Comparison of ENCODE assay signal across 15 mouse cellular contexts in the genomic region with DNA sequence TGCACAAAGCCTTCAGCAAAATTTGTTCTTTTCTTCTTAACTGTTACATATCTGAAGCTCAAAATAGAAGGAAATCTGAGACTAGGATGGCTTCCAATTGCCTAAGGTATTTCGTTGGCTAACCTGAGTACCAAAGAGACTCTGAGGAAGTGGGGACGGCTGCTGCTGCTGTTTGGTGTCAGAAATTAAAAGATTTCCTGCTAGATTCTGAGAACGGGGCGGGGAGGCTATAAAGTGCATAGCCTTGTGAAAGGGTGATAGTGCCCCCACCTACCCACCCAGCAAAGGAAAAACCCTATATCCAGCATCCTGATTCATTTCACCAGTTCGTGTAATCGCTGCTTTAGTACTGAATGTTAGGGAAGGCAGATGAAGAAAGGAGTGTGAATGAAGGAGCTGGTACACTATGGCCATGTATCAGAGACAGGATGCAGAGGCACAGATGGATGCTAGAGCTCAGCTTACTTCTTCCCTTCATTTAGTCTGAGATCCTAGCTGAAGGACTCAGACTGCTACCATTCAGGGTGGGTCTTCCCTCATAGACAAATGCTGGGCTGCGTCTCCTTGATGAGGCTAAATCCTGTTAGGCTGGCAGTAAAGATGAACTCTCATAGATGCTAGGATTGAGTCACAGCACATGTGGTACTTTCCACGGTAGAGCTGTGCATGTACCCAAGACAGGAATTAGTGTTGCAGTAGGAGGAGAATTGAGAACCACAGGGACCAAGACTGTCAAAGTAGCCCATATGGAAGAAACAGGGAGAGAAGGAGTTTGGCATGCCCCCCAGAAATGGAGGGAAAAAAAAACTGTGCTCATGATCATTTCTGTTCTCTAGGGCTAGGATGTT.
DNase-seq lines count a peak whose midpoint lies in the region; ATAC-seq lines count a peak whose summit lies in the region.
"Had no signal": no experiment of that assay in that cellular context is flagged by ENCODE, and none has a peak within 500 bp of the region (broad histone marks: within the 10 kb centered on the region; RNA-seq: fewer than 3 reads in every experiment).

No protein-coding gene starts in this region.

- no peak overlapping the region for H3K4me2 ChIP-seq in hindbrain, embryonic 11.5 days (replicated peaks; ENCODE audit: low read depth, low read length)
- H3K4me2 ChIP-seq: kidney, embryonic 15.5 days; liver, embryonic 13.5 days; midbrain, embryonic 12.5 days had no signal

- H3K9ac ChIP-seq in hindbrain, embryonic 11.5 days (ENCODE audit: low read depth, low read length) = no peak overlapping the region
- H3K9ac ChIP-seq: kidney, embryonic 15.5 days; liver, embryonic 13.5 days; midbrain, embryonic 12.5 days had no signal

- no peaks in the 10 kb centered on the region for H3K4me1 ChIP-seq in hindbrain, embryonic 11.5 days (replicated peaks; ENCODE audit: control insufficient read depth, insufficient read depth, low read length)
- H3K4me1 ChIP-seq: heart, embryonic 10.5 days; kidney, embryonic 15.5 days; liver, embryonic 13.5 days; midbrain, embryonic 12.5 days had no signal

- peak; percentile 66 for ATAC-seq in activated CD4-positive, CD25-positive, alpha-beta regulatory T cell, adult 4 months
- peak; percentile 37; the same call in 1 of the 2 replicates for ATAC-seq in megakaryocyte, adult 5-6 weeks (ENCODE audit: poor library complexity, severe bottlenecking)
- ATAC-seq in hindbrain, embryonic 11.5 days (ENCODE audit: low FRiP score) = no peak

- 84% methylated on average over 8 of the region's 8 CpGs for WGBS in hindbrain, embryonic 11.5 days

- H3K27ac ChIP-seq in hindbrain, embryonic 11.5 days (ENCODE audit: low read depth, low read length) = no peak overlapping the region
- H3K27ac ChIP-seq: heart, embryonic 10.5 days; kidney, embryonic 15.5 days; liver, embryonic 13.5 days; midbrain, embryonic 12.5 days had no signal

- no peaks in the 10 kb centered on the region for H3K36me3 ChIP-seq in hindbrain, embryonic 11.5 days (ENCODE audit: control insufficient read depth, insufficient read depth, low read length)
- H3K36me3 ChIP-seq: heart, embryonic 10.5 days; kidney, embryonic 15.5 days; liver, embryonic 13.5 days; midbrain, embryonic 12.5 days had no signal

- peak; percentile 32 for DNase-seq in layer of hippocampus, adult 11-12 months (ENCODE audit: low spot score)
- DNase-seq in layer of hippocampus, postnatal 14 days (ENCODE audit: low spot score in 2 of 2) = no peak
- DNase-seq in B cell, adult 2 months = peak; percentile 11 to 16
- DNase-seq in gastrocnemius, postnatal 10 days = no peak
- no peak for DNase-seq in hindbrain, embryonic 11.5 days (ENCODE audit: low spot score)
- no peak for DNase-seq in kidney, adult 8-10 months
- DNase-seq: adrenal gland, postnatal 10 days; cerebellum, postnatal 36 days; liver, embryonic 13.5 days; lung, postnatal 14 days had no signal

- no peak overlapping the region for H3K4me3 ChIP-seq in hindbrain, embryonic 11.5 days (ENCODE audit: low read depth, low read length)
- H3K4me3 ChIP-seq: heart, embryonic 10.5 days; kidney, embryonic 15.5 days; liver, embryonic 13.5 days; midbrain, embryonic 12.5 days had no signal

- no peaks in the 10 kb centered on the region; the same call in 1 of the 2 replicates for H3K27me3 ChIP-seq in hindbrain, embryonic 11.5 days (ENCODE audit: control insufficient read depth, insufficient read depth, low read length)

- H3K9me3 ChIP-seq in hindbrain, embryonic 11.5 days (ENCODE audit: control insufficient read depth, low read length) = no peaks in the 10 kb centered on the region
- H3K9me3 ChIP-seq: heart, embryonic 10.5 days; kidney, embryonic 15.5 days; liver, embryonic 13.5 days; midbrain, embryonic 12.5 days had no signal

Comparison
In these comparisons a context has a peak if more than half of its experiments do, and no peak if none do; other contexts are left out.
1. DNase-seq: peak in layer of hippocampus, adult 11-12 months (single experiment) and B cell, adult 2 months (2 of 2); none in layer of hippocampus, postnatal 14 days (0 of 2), gastrocnemius, postnatal 10 days (single experiment), hindbrain, embryonic 11.5 days (single experiment) and kidney, adult 8-10 months (0 of 2).